Mouse (Mus musculus): ENCODE data around the gene Rundc3a. TPM values are rescaled to one million over a fixed set of nuclear protein-coding genes. Genes with fewer than 3 reads are reported as not detected.
"Not testable (repeated sequence)": the region's sequence is repeated elsewhere in the genome, so short reads cannot be mapped to it uniquely, and the experiment has no call there.

Rundc3a gene
- total RNA-seq, 2 experiments from 2014 or later, result 0.19 TPM; not detected in 1

- intact Hi-C loops (cut with DNase I), result loop anchor here (1.0 kb wide), 1 partner anchor 92 kb away; no protein-coding TSS in a partner anchor
- DNase-seq, result no peak
Observed at GRCm38 (mm10) chr11:102407834-102408215, 14.6 kb downstream of the Rundc3a start, which contains the start of gene Slc25a39. TSS of gene Slc25a39 (minus strand) at chr11:102407946.

GRCm38 (mm10) chr11:102408344-102408876, 15.2 kb downstream of the Rundc3a start:
- intact Hi-C loops (cut with DNase I), result no loop called here
- DNase-seq, result peak; percentile 95 to 97

- DNase-seq, result no peak
- intact Hi-C loops (cut with DNase I), result no loop called here
Observed at GRCm38 (mm10) chr11:102408888-102409794, 15.9 kb downstream of the Rundc3a start.

- DNase-seq, result no peak
- intact Hi-C loops (cut with DNase I), result no loop called here
Observed at GRCm38 (mm10) chr11:102409795-102410330, 16.7 kb downstream of the Rundc3a start.

GRCm38 (mm10) chr11:102410345-102410744, 17.1 kb downstream of the Rundc3a start:
- intact Hi-C loops (cut with DNase I); DNase-seq: not testable (repeated sequence)

GRCm38 (mm10) chr11:102411061-102411460, 17.9 kb downstream of the Rundc3a start:
- no peak for DNase-seq
- intact Hi-C loops (cut with DNase I), result loop anchor here (1.0 kb wide), 1 partner anchor 102 kb away; no protein-coding TSS in a partner anchor

- intact Hi-C loops (cut with DNase I), result loop anchor here (1.0 kb wide), 1 partner anchor 102 kb away; no protein-coding TSS in a partner anchor
- peak; percentile 91 to 95 for DNase-seq
Observed at GRCm38 (mm10) chr11:102411704-102412103, 18.5 kb downstream of the Rundc3a start.

GRCm38 (mm10) chr11:102413059-102413458, 19.9 kb downstream of the Rundc3a start:
- intact Hi-C loops (cut with DNase I), result loop anchor here (1.0 kb wide), 1 partner anchor 15 kb away; no protein-coding TSS in a partner anchor
- DNase-seq, result no peak

- intact Hi-C loops (cut with DNase I), result no loop called here
- DNase-seq, result no peak
Observed at GRCm38 (mm10) chr11:102415034-102415802, 22.0 kb downstream of the Rundc3a start.

- intact Hi-C loops (cut with DNase I), result no loop called here
- no peak for DNase-seq
Observed at GRCm38 (mm10) chr11:102417160-102417559, 24.0 kb downstream of the Rundc3a start.

GRCm38 (mm10) chr11:102418887-102419286, 25.7 kb downstream of the Rundc3a start:
- DNase-seq, result no peak

GRCm38 (mm10) chr11:102421559-102421958, 28.4 kb downstream of the Rundc3a start:
- no peak for DNase-seq
- intact Hi-C loops (cut with DNase I), result no loop called here

More at GRCm38 (mm10) chr11:102418887-102419286, 25.7 kb downstream of the Rundc3a start:
- intact Hi-C loops (cut with DNase I), result no loop called here

- intact Hi-C loops (cut with DNase I), result no loop called here
- no peak for DNase-seq
Observed at GRCm38 (mm10) chr11:102424666-102425065, 31.5 kb downstream of the Rundc3a start.

GRCm38 (mm10) chr11:102425555-102426316, 32.5 kb downstream of the Rundc3a start:
- intact Hi-C loops (cut with DNase I), result no loop called here
- no peak for DNase-seq

- no peak for DNase-seq
- intact Hi-C loops (cut with DNase I), result loop anchor here (1.0 kb wide), 1 partner anchor 16 kb away; no protein-coding TSS in a partner anchor
Observed at GRCm38 (mm10) chr11:102428981-102429540, 35.9 kb downstream of the Rundc3a start.

- intact Hi-C loops (cut with DNase I), result no loop called here
- DNase-seq, result no peak
Observed at GRCm38 (mm10) chr11:102429551-102429950, 36.3 kb downstream of the Rundc3a start.

GRCm38 (mm10) chr11:102430121-102431017, 37.2 kb downstream of the Rundc3a start, which contains the start of gene Grn:
TSS of gene Grn (plus strand) at chr11:102430315.
- intact Hi-C loops (cut with DNase I), result loop anchor here (2.0 to 5.0 kb wide), 2 partner anchors 122 to 213 kb away; no protein-coding TSS in a partner anchor

More at GRCm38 (mm10) chr11:102430121-102431017, 37.2 kb downstream of the Rundc3a start, which contains the start of gene Grn:
- peak; percentile 83 to 87 for DNase-seq

Measured in heart, postnatal 36 days (tissue).